Mouse (Mus musculus) WW6 (cell line): ENCODE measurements at regions not wholly inside any gene's neighbourhood (a gene's known extent, or its start where the extent isn't known, plus 50 kb on each side); places are given as distances from the start of the nearest gene placed in this dataset.

Source experiments
- DNase-seq: peaks from one replicate; pipeline ENCODE4 v3.0.0-alpha.2; 2013; ENCODE audit warnings: low read depth, low spot score

DNA sequence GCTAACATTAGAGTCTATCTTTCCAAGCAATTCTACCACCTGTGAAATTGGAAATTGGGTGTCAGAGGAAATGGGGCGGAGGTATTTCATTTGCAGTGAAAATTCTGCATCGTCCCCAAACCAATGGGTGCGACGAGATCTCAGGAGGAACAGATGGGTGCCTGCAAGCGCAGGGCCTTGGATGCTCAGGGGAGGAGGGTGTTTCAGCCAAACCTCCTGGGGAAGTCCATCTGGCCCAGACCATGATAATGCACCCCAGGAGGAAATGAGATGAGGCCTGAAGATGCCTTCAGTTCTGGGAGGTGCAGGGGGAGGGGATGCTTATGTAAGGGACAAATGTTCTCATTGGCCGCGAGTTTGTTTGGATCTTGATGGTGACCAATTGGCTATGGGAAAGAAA, 205.9 kb upstream of the Dynlrb2 start:
- DNase-seq = no peak

DNA sequence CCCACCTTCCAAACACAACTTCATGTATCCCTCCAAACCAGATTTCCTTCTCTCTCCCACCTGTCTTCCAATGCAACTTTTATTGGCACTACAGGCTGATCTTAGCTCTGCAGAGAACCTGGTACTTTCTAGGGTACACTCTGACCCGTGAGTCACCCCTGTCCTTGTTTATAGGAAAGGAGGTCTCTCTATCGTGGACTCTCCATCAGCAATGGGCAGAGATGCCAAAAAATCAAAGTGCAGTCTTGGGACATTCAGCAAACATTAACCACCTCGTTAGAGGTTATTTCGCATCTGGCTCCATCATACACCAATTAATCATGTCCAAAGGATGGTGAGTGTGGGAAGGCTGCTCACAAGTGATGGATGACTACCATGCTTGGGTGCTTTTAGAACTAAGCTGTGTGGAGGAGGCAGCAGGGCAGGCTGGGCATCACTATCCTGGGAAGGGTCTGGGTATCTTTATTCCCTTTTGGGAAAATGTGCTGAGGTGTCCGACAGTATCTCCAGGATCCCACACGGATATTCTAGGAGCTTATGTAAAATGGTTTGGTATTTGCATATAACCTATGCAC, 214.0 kb upstream of the Dynlrb2 start:
- no peak for DNase-seq

DNA sequence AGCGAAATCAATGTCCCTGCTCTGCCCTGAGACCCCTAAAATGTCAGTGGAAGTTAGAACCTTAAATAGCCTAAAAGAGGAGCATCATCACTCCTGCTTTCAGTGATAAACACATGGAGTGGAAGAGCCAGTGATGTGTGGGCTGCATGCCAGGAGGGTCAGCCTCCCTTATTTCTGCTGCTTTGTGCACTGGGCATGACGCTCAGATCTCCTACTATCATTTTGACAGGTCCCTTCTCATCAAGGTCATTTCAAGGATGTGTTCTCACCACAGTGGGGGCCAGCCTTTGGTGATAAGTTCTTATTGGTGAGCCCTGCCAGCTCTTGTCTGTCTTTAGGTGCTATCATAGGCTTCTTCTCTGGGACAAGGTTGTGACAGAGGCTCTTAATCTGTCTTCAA, 215.5 kb upstream of the Dynlrb2 start:
- DNase-seq = no peak

DNA sequence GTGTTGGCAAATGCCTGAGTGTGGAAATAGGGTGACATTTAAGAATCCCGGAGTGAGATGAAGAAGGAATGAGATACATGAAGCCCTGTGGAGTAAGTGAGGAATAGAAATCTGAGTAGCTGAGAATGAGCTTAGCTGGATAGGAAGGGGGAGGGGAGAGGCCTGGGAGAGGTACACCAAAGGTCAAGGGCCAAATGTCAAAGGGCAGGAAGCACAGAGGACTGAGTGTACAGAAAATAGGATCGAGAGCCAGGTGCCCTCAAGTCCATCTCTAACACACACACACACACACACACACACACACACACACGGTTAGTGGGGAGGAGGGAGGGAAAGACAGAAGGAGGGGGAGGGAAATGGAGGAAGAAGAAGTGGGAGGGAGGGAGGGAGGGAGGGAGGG, 220.8 kb upstream of the Dynlrb2 start:
- DNase-seq = no peak

DNA sequence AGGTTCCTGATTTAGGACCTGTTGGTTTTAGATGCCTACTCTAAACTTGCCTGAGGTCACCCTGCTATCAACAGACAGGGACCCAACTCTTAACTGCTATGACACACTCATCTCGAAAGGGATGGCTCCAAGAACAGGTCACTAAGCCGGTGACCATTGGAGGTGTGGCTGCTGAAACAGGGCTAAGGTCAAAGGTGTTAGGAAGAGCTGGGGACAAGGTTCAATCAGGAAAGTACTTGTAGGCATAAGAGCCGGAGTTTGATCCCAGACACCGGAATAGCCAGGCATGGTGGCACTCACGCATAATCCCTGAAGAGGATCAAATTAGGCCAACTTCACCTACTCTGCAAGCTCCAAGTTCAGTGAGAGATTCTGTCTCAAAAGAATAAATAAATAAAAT, 222.4 kb upstream of the Dynlrb2 start:
- DNase-seq = no peak

GRCm38 (mm10) chr8:116275014-116275413, 229.8 kb upstream of the Dynlrb2 start:
- DNase-seq = no peak

GRCm38 (mm10) chr8:116271238-116271637, 233.5 kb upstream of the Dynlrb2 start:
- no peak for DNase-seq

DNA sequence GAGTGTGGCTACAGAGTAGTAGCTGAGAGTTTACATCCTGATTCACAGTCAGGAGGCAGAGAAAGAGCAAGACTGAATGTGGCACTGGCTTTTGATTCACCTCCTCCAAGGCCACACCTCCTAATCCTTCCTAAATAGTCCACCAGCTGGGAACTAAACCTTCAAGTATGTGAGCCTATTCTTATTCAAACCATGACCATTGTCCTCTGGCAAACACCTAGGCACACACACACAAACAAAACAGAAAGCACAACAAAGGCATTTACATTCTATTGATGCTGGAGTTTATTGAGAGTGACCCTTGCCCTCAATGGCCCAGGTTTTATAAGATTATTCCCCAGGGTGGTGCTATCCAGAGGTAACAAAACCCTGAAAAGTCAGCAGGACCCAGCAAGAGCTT, 235.4 kb upstream of the Dynlrb2 start:
- peak; percentile 20 for DNase-seq

- no peak for DNase-seq
Observed at GRCm38 (mm10) chr8:116268685-116269084, 236.1 kb upstream of the Dynlrb2 start.

DNA sequence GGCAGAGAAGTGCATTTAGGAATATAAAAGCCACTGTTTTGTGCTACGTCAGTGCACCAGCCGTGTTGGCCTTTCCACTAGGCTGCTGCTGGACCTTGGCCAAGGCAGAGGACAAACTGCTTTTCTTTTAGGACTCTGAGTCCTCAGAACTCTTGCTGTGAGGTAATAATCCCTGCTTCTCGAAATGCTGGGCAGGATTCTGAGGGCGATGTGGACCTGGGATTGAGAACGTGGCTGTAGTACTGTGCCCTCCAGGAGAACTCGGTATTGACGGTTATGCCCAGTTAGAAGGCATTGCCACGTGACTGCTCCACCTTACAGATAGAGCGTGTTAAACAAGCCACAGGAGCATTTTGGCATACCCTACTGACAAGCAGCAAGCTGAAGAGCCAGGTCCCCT, 236.6 kb upstream of the Dynlrb2 start:
- no peak for DNase-seq

DNA sequence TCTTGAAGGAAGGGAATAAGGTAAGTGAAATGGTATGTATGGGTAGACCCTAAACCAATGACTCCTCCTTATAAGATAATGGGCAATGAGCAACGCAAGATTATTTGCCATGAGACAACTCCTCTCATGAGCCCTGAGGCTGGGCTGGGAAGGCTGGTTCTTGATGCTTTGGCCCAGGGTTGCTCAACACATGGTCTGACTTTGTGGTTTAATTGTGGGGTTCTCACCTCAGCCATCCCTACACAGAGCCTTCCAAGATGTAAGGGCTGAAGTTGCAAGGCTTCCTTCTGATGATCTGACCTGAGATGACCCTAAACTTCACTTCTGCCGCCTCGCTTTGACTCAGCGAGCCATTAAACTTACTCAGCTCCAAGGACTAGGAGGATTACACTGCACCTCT, 237.8 kb upstream of the Dynlrb2 start:
- DNase-seq = no peak

GRCm38 (mm10) chr8:116265591-116265990, 239.2 kb upstream of the Dynlrb2 start:
- DNase-seq = no peak

DNA sequence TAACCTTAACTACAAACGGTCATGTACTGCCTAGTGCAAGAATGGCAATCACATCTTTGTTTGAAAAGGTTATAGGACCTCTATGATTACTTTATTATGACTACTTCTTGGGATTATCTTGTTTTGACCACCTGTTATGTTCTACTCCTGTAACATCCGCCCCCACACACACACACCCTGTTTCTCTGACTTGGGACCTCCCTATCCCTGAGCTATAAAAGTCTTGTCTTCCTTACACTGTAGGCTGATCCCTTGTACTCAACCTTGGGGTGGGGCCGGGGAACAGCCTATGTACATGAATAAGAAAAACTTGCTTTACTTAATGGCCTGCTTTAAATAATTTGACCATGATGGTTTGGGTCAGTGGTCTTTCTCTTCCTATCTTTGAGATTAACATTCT, 240.7 kb upstream of the Dynlrb2 start:
- no peak for DNase-seq

DNA sequence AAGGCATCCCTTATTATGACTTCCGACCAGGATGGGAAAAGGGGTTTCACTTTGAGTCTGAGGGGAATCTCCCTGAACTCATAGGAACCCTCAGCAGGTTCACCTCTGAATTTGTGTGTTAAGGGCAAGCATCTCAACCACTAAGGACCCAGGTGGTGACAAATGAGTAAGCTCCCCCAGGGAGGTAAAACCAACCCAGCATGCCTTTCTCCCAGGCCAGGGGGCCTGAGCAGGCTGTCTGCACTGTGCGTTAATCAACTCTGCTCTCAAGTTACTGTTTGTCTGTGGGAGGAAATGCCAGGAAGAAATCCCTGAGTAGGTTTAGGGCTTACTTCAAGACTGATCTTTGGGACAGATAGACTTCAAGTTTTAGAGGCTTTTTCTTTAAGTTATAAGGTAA, 243.5 kb upstream of the Dynlrb2 start:
- DNase-seq = no peak

GRCm38 (mm10) chr8:116255398-116255797, 249.4 kb upstream of the Dynlrb2 start:
- DNase-seq = no peak

DNA sequence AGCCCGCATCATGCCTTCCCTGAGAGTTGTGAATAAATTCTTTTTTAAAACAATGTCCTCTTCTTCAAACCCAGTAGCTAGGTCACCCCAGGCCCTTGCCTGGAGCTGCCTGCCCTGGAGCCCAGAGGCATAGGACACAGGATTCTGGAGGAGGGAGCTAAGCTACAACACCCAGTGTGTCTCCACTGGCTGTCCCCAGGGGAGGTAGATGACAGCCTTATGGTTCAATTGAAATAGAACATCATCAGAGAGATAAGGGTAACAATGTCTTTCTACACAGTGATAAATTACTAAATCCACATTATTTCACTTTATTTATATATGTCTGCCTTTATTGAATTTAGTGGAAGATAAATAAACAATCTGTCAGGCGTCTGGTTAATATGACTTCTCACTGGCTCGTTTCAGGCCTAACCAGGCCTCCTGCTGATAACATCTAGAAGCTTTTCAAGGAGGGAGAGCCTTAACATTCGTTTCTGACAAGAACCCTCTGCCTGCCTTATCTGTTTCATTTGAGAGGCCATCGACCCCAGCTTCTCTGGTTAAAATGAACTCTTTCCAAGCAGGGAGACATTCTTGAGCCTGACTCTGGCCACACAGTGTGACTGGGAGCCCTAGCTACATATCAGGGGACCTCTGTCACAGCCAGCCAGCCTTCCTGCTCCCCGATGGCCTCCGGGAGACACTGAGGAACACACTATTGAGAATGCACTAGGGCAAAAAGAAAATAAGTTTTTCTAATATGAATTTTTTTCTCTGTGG, 252.1 kb upstream of the Dynlrb2 start:
- DNase-seq = no peak

GRCm38 (mm10) chr8:116248398-116248797, 256.4 kb upstream of the Dynlrb2 start:
- no peak for DNase-seq

DNA sequence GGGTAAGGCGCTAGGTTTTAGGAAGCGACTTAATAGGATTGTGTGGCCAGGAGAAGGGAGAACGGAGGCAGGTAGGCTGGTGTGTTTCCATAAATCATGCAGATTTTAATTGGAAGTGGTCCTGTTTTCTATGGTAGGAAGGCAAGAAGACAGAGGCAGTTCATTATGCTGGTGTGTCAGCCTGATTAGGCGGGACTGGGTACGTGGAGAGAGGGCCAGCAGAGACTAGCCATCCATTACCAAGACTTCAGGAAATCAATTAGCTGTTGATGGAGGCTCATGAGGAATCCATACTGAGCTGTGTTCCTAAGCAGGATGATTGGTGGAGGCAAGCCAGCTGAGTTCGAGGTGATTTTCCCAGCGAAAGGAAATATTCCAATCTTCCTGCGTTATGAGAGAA, 261.3 kb upstream of the Dynlrb2 start:
- DNase-seq = no peak

GRCm38 (mm10) chr8:116242972-116243371, 261.8 kb upstream of the Dynlrb2 start:
- DNase-seq = no peak

DNA sequence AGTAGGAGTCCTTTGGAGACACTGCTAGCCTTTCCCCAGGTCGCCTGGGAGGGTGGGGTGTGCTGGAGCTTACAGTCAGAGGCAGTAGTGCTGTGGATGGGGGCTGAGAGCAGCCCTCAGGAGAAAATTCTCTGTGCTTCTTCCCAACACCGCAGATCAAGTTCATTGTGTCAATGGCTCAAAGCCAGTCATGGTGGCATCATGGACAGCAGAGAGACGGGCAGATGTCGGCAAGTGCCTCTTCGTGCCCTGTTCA, 262.9 kb upstream of the Dynlrb2 start:
- DNase-seq = no peak

GRCm38 (mm10) chr8:116241146-116241986, 263.4 kb upstream of the Dynlrb2 start:
- no peak for DNase-seq

DNA sequence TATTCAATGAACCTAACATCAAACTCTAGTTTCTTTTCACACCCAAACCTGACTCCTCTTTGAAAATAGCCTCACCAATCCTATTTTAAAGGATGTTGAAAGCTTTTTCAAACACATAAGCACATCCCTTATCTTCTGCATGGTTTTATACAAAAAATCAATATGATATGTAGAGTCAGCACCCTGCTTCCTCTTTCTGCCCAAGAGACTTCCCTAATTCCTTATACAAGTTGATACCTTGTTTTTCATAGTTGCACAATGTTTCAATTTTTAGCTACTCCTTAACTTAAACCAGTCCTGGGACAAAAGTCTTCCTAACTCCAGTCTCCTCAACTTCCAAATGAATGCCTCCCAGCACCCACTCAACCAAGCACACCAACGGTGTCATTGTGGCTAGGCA, 266.1 kb upstream of the Dynlrb2 start:
- no peak for DNase-seq

DNA sequence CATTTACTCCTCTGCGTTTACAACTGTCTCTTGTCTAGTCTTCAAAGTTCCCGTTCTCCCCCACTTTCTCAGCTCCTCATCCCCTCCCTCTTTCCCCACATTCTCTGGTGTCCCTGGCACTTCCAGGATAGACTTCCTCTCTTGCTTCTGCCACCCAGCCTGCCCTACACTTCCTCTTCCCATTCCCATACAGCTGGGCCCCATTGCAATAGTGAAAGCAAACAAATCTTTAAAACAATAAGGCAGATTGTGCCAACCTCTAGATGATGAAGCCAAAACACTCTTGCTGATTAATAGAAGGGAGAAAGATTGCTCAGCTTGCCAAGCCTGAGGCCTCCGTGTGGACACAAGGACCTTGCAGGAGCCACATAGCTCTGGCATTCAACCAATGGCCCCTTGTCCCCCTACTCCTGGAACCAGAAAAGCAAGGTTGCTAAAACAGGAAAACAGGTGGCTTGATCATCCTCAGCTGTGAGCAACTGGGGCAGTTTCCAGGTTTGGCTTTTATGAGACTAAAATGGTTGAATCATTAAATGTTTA, 267.1 kb upstream of the Dynlrb2 start:
- DNase-seq = no peak
